Mouse (Mus musculus) myocyte (in vitro differentiated cells): ENCODE data around the gene Mptx1. TPM values are rescaled to one million over a fixed set of nuclear protein-coding genes. Genes with fewer than 3 reads are reported as not detected.
"Not testable (repeated sequence)": the region's sequence is repeated elsewhere in the genome, so short reads cannot be mapped to it uniquely, and the experiment has no call there.

ENCODE experiments used
- H3K27me3 ChIP-seq: one replicate; pipeline ENCODE4 v1.6.1; 2011; ENCODE audit not compliant: control insufficient read depth, insufficient read depth, insufficient read length
- H3K36me3 ChIP-seq: one replicate; pipeline ENCODE4 v1.6.1; 2011; ENCODE audit not compliant: control insufficient read depth, insufficient read depth
- H3K4me2 ChIP-seq: one replicate; pipeline ENCODE4 v1.6.1; 2011; ENCODE audit warnings: low read depth, control low read depth
- H3K4me3 ChIP-seq: one replicate; pipeline ENCODE4 v1.5.1; 2011; ENCODE audit warnings: mild to moderate bottlenecking, control low read depth, moderate library complexity
- H3K79me2 ChIP-seq: one replicate; pipeline ENCODE4 v1.6.1; 2011; ENCODE audit not compliant: control insufficient read depth, insufficient read depth
- H3ac ChIP-seq: one replicate; pipeline ENCODE4 v1.6.1; 2011; ENCODE audit not compliant: control insufficient read depth, insufficient read length
- CEBPB ChIP-seq: IDR thresholded peaks from 2 replicates; pipeline ENCODE4 v1.6.1; 2011; ENCODE audit warnings: mild to moderate bottlenecking, moderate library complexity; ENCODE audit not compliant: poor library complexity, insufficient read depth, severe bottlenecking
- E2F4 ChIP-seq: IDR thresholded peaks from one replicate; pipeline ENCODE4 v1.6.1; 2011; ENCODE audit warnings: mild to moderate bottlenecking, control low read depth, moderate library complexity; ENCODE audit not compliant: insufficient read depth
- MAX ChIP-seq: IDR thresholded peaks from one replicate; pipeline ENCODE4 v1.6.1; 2011; ENCODE audit warnings: low read depth, mild to moderate bottlenecking, control low read depth
- MYOD1 ChIP-seq, 3 experiments: IDR thresholded peaks; one replicate each; pipeline ENCODE4 v1.6.1; 2011; ENCODE audit warnings: control low read depth in 2 of 3, low read depth in 2 of 3, mild to moderate bottlenecking in 2 of 3, moderate library complexity in 1 of 3; ENCODE audit not compliant: insufficient read length in 2 of 3, control insufficient read depth in 1 of 3
- MYOG ChIP-seq, 3 experiments: IDR thresholded peaks; one replicate each; pipeline ENCODE4 v1.6.1; 2011; ENCODE audit warnings: control low read depth in 2 of 3, low read depth in 2 of 3, mild to moderate bottlenecking in 2 of 3; ENCODE audit not compliant: insufficient read length in 2 of 3, control insufficient read depth in 1 of 3, insufficient read depth in 1 of 3
- POLR2A ChIP-seq: IDR thresholded peaks from one replicate; pipeline ENCODE4 v1.6.1; 2011; ENCODE audit warnings: low read depth, mild to moderate bottlenecking, control low read depth, moderate library complexity; ENCODE audit not compliant: insufficient read length
- POLR2AphosphoS2 ChIP-seq: IDR thresholded peaks from one replicate; pipeline ENCODE4 v1.6.1; 2011; ENCODE audit warnings: low read depth, control low read depth; ENCODE audit not compliant: insufficient read length
- REST ChIP-seq: IDR thresholded peaks from one replicate; pipeline ENCODE4 v1.6.1; 2011; ENCODE audit warnings: mild to moderate bottlenecking, control low read depth, moderate library complexity; ENCODE audit not compliant: insufficient read depth, insufficient read length
- SRF ChIP-seq: IDR thresholded peaks from one replicate; pipeline ENCODE4 v1.6.1; 2011; ENCODE audit warnings: low read depth; ENCODE audit not compliant: control insufficient read depth, insufficient read length
- TCF12 ChIP-seq: IDR thresholded peaks from one replicate; pipeline ENCODE4 v1.6.1; 2011; ENCODE audit warnings: mild to moderate bottlenecking, control low read depth; ENCODE audit not compliant: poor library complexity, insufficient read depth, severe bottlenecking
- TCF3 ChIP-seq: IDR thresholded peaks from one replicate; pipeline ENCODE4 v1.6.1; 2011; ENCODE audit warnings: low read depth, control low read depth; ENCODE audit not compliant: insufficient read length
- USF1 ChIP-seq: IDR thresholded peaks from one replicate; pipeline ENCODE4 v1.6.1; 2011; ENCODE audit warnings: low read depth, mild to moderate bottlenecking, control low read depth, moderate library complexity
- polyA plus RNA-seq: library from polyadenylated mRNA; unstranded; fragments of >200 nt; fragmentation: generic; extraction: Trizol; gene quantifications from one replicate; pipeline ENCODE4 v1.2.1, GENCODE M21; 2012; ENCODE audit warnings: missing spikeins

Gene Mptx1
- not detected for polyA plus RNA-seq

DNA sequence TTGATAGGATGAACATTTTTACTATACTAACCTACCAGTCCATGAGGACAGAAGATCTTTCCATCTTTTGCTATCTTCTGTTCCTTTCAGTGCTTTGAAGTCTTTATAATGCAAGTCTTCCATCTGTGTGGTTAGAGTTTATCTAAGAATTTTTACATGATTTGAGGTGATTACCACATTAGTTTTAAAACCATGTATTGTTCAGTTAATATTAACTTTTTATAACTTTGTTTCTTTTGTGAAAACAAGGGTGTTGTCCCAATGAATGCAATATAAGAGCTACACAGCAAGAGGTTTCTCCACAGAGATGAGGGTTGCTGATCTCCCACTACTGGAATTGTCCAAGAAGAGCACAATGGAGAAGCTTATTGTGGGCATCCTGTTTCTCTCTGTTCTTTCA lies at the start of gene Mptx1:
TSS of gene Mptx1 (plus strand) at position 301 of the 400 bp plus-strand sequence.
- Histone ChIP-seq H3K27me3 (no peaks in the 10 kb centered on the region), H3K36me3 (no peaks in the 10 kb centered on the region), H3K4me3 (no peak within 1 kb of the TSS), H3K4me2 (no peak within 1 kb of the TSS), H3K79me2 (no peaks in the 10 kb centered on the region), H3ac (no peak within 1 kb of the TSS)
- TF ChIP-seq POLR2AphosphoS2 (no peak), MYOD1 (IDR thresholded peaks at IDR 0.05; ENCODE audit: control insufficient read depth in 1 of 3, insufficient read length in 2 of 3, low read depth in 2 of 3) (no peak), MAX (no peak), POLR2A (no peak), REST (no peak), E2F4 (no peak), TCF3 (no peak), MYOG (IDR thresholded peaks at IDR 0.05; ENCODE audit: control insufficient read depth in 1 of 3, insufficient read depth in 1 of 3, insufficient read length in 2 of 3, low read depth in 2 of 3) (no peak)

DNA sequence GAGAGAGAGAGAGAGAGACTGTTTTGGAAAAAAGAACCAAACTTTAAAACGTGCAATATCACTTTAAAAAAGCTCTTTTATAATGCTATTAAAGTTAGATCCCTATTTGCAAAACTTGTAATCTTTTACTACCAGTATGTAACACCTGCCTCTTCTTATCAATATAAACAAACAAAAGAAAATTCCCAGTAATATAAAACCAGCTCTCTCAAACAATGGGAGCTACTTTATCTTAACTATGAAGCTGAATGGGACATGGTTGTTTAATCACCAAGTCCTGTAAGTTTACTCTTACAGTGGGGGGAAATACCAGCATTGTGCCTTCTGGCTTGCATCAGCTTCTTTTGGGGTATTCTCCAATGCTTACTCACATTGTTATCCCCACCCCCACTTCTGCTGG lies 27.2 kb upstream of the Mptx1 start:
- Histone ChIP-seq H3K79me2 (no peaks in the 10 kb centered on the region), H3K4me3 (no peak overlapping the region), H3K27me3 (no peaks in the 10 kb centered on the region), H3K36me3 (no peaks in the 10 kb centered on the region), H3K4me2 (no peak overlapping the region), H3ac (no peak overlapping the region)
- no peak for TF ChIP-seq TCF3
- no peak for TF ChIP-seq POLR2AphosphoS2
- TF ChIP-seq MAX = no peak
- no peak for TF ChIP-seq MYOG (IDR thresholded peaks at IDR 0.05; ENCODE audit: control insufficient read depth in 1 of 3, insufficient read depth in 1 of 3, insufficient read length in 2 of 3, low read depth in 2 of 3)
- TF ChIP-seq TCF12 = no peak
- no peak for TF ChIP-seq USF1
- no peak for TF ChIP-seq REST
- no peak for TF ChIP-seq CEBPB
- no peak for TF ChIP-seq E2F4
- TF ChIP-seq POLR2A = no peak
- no peak for TF ChIP-seq SRF
- no peak for TF ChIP-seq MYOD1 (IDR thresholded peaks at IDR 0.05; ENCODE audit: control insufficient read depth in 1 of 3, insufficient read length in 2 of 3, low read depth in 2 of 3)

DNA sequence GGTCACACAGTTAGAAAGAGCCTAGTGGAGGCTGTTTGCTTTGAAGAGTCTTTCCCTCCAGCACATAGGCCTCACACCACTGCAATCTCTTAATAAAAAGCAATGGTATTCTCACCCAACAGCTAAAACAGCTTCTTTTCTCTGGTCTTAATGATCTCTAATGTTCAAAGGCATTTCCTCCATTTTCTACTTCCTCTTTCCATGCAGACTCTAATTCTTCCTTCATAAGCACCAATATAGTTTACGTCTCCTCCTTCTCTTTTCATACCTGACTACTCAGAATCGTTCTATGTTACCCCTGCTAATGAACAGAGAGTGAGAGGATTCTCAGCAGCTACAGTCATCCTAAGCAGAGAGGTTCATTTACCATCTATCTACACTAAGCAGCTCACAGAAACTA lies 13.0 kb upstream of the Mptx1 start:
- Histone ChIP-seq H3K27me3 (no peaks in the 10 kb centered on the region), H3K79me2 (no peaks in the 10 kb centered on the region), H3K4me3 (no peak overlapping the region), H3K4me2 (no peak overlapping the region), H3ac (no peak overlapping the region), H3K36me3 (no peaks in the 10 kb centered on the region)
- no peak for TF ChIP-seq MYOD1 (IDR thresholded peaks at IDR 0.05; ENCODE audit: control insufficient read depth in 1 of 3, insufficient read length in 2 of 3, low read depth in 2 of 3)
- TF ChIP-seq SRF = no peak
- TF ChIP-seq E2F4 = no peak
- no peak for TF ChIP-seq MYOG (IDR thresholded peaks at IDR 0.05; ENCODE audit: control insufficient read depth in 1 of 3, insufficient read depth in 1 of 3, insufficient read length in 2 of 3, low read depth in 2 of 3)
- TF ChIP-seq REST = no peak
- TF ChIP-seq CEBPB = no peak
- no peak for TF ChIP-seq MAX
- TF ChIP-seq TCF12 = no peak
- TF ChIP-seq TCF3 = no peak
- no peak for TF ChIP-seq POLR2AphosphoS2
- no peak for TF ChIP-seq USF1
- no peak for TF ChIP-seq POLR2A

DNA sequence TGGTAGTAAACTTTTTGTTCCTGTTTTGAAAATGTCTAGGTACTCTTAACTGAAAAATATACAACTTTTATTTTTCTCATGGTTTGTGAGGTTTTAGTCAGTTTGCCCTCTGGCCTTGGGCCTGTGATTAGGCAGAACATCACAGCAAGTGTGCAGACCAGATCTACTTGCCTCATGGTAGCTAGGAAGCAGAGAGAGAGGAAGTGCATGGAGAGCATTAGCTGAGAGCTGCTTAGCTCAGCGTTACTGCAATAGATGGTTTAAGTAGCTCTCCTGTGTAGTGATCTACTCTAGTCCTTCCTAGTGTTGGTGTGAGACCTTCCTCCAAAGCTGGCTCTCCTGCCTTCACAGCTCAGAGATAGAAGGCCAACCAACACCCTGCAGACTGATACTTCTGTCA lies 23.3 kb downstream of the Mptx1 start:
- not testable (repeated sequence) for H3K4me2 ChIP-seq, H3ac ChIP-seq, H3K27me3 ChIP-seq, H3K36me3 ChIP-seq, H3K79me2 ChIP-seq, H3K4me3 ChIP-seq

DNA sequence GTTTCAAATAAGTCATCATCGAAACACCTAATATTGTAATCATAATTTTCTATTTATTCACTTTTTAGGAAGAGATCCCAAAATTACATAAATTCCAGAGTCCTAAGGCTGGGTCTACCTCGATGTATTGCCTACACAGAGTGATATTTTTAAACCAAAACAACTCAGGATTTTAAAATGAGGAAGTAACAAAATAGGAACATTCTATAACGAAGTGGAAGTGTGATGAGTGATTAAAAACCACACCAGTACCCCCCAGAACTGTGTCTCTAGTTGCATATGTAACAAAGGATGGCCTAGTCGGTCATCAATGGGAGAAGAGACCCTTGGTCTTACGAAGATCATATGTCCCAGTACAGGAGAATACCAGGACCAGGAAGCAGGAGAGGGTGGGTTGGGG lies 24.3 kb downstream of the Mptx1 start:
- TF ChIP-seq REST (no peak), CEBPB (no peak), E2F4 (no peak), MYOG (IDR thresholded peaks at IDR 0.05; ENCODE audit: control insufficient read depth in 1 of 3, insufficient read depth in 1 of 3, insufficient read length in 2 of 3, low read depth in 2 of 3) (no peak), MAX (no peak), TCF3 (no peak), MYOD1 (IDR thresholded peaks at IDR 0.05; ENCODE audit: control insufficient read depth in 1 of 3, insufficient read length in 2 of 3, low read depth in 2 of 3) (no peak), USF1 (no peak), POLR2AphosphoS2 (no peak), TCF12 (no peak), SRF (no peak), POLR2A (no peak)

More for the DNA sequence above, 24.3 kb downstream of the Mptx1 start:
- no peaks in the 10 kb centered on the region for H3K36me3 ChIP-seq
- H3ac ChIP-seq = no peak overlapping the region
- H3K27me3 ChIP-seq = no peaks in the 10 kb centered on the region
- H3K4me2 ChIP-seq = no peak overlapping the region
- H3K79me2 ChIP-seq = no peaks in the 10 kb centered on the region
- no peak overlapping the region for H3K4me3 ChIP-seq
